Mouse (Mus musculus): ENCODE data around the gene Gm29735.
A peak's percentile ranks its signal among the peaks of the same experiment; 100 is the strongest.
"Not testable (repeated sequence)": the region's sequence is repeated elsewhere in the genome, so short reads cannot be mapped to it uniquely, and the experiment has no call there.

Gm29735 gene

GRCm38 (mm10) chr7:142157013-142157412 is at the start of gene Gm29735:
Gm29735 (minus strand) TSS chr7:142157113.
- not testable (repeated sequence) for DNase-seq (ENCODE audit: low spot score in 2 of 2)

DNA sequence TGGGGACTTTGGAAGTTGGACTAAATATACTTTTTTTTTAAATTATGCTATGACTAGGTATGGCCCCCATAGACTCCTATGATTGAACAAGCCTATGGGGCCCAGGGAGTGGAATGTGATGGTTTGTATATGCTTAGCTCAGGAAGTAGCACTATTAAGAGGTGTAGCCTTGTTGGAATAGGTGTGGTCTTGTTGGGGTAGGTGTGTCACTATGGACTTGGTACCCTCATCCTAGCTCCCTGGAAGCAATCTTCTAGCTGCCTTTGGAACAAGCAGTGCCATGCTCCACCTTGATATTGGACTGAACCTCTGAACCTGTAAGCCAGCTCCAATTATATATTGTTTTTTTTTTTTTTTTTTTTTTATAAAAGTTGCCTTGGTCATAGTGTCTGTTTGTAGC is 48.6 kb upstream of the Gm29735 start:
- DNase-seq (ENCODE audit: low spot score in 2 of 2): no peak

DNA sequence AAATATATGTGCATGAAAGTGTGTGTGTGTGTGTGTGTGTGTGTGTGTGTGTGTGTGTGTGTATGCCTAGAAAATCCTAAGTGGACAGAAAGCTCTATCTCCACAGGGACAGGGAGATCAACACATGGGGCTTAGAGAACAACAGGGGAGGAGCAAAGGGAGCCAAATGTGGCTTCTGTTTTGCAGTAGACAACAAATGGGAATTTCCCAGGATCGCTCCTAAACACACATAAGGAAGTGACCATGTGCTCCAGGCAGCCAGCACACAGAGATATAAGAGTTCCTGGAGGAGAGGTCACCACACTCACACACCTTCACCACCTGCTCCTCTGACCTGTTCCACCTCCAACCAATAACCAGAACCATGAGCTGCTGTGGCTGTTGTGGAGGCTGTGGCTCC is 44.2 kb upstream of the Gm29735 start, which contains the start of gene Krtap5-3:
Gene Krtap5-3, plus strand, starts transcription at position 301 of the 400 bp plus-strand sequence.
- no peak for DNase-seq (ENCODE audit: low spot score in 2 of 2)

DNA sequence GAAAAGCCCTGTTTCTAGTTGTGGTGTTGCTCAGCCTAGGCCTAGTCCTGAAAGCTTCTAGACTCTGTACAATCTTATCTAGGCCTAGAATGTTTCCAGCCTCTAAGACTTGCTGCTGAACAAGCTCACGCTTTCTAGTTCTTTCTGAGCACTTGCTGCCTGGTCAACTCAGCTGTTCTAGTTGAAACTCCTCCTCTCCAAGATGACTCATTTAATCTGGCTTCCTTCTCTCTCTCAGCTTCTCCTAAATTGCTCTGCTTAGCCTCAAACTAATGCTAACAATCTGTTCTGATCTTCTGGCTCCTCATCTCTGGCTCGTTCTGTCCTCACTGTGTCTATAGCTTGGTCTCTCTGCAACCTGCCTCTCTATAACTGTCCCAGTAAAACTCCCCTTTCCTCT is 41.8 kb upstream of the Gm29735 start:
- DNase-seq (ENCODE audit: low spot score in 2 of 2): no peak

- no peak for DNase-seq (ENCODE audit: low spot score in 2 of 2)
Measured at GRCm38 (mm10) chr7:142190289-142190688, 33.4 kb upstream of the Gm29735 start, which contains the start of gene Gm10153. Gm10153 (minus strand) TSS chr7:142190389.

- no peak for DNase-seq (ENCODE audit: low spot score in 2 of 2)
Measured at GRCm38 (mm10) chr7:142188156-142188555, 31.2 kb upstream of the Gm29735 start.

DNA sequence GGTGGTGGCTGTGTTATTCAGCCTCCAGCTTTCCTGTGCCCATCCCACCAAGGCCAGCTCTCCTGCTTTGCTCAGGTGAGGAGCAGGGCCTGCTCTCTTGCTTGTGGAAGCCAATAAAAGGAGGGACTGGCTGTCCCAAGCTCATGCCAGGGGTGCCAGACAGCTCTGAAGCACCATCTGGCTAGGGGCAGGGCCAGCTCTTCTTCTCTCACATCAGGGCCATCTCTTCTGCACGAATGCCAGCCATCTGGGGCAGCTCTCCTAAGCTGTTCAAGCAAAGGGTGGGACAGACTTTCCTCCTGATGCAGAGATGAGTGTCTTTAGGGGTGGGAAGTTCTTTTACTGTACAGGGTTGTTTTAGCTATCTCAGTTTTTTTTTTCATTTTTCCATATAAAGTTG is 24.1 kb upstream of the Gm29735 start:
- DNase-seq (ENCODE audit: low spot score in 2 of 2): no peak

GRCm38 (mm10) chr7:142178685-142179084 is 21.8 kb upstream of the Gm29735 start:
- DNase-seq (ENCODE audit: low spot score in 2 of 2): peak in 1 of 2 experiments; percentile 27

DNA sequence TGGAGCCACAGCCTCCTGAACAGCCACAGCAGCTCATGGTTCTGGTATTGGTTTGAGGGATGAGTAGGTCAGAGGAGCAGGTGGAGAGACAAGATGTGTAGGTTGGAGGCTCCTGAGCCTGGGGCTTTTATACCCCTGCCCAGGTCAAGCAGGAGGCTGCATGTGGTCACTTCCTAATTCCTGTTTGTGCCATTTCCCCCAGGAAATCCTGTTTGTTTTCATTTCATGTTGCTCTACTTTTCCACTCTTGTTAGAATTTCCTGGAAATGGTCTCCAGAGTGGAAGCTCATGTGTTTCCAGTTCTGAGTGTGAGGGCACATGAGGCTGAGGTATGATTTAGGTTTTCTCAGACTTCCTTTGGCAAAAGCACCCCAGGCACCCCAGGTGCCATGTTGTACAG is 19.0 kb upstream of the Gm29735 start, which contains the start of gene Krtap5-2:
Gene Krtap5-2, minus strand, starts transcription at position 101 of the 400 bp plus-strand sequence.
- DNase-seq (ENCODE audit: low spot score in 2 of 2): not testable (repeated sequence)

DNA sequence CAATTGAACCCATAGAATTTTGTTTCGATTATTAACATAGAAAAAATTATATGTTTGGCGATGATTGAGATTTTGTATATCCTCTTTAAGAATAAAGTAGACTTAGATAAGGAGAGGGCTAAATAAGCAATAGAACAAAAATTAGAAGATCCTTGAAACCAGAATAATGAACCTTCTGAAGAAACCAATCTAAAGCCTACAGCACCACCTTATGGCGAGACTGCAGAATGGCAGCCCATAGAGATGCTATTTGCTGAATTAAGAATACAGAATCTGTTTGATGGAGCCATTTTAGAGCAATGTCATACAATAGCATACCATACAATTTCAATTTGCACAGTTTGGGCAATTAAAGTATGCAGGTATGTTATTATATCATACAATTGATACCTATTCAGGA is 12.9 kb upstream of the Gm29735 start:
- DNase-seq (ENCODE audit: low spot score in 2 of 2): peak in 1 of 2 experiments; percentile 28

- DNase-seq (ENCODE audit: low spot score in 2 of 2): not testable (repeated sequence)
Measured at GRCm38 (mm10) chr7:142165639-142166038, 8.7 kb upstream of the Gm29735 start, which contains the start of gene Gm4553. Gm4553 (minus strand) TSS chr7:142165739.

DNA sequence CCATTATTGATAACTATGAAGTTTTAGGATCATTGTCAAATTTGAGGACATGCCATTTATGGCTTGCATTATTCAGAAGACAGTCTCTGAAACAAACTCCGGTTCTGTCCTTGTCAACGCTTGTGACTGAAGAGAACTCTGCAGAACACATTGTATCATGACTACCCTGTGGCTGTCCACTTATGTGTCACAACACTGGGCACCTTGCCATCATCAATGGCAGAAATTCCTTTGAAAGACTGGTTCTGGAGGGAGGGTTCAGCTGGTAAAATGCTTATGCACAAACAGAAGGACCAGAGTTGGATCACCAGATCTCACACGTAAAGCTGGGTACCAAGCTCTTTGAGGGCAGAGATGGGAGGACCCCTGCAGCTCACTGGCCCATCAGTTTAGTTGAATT is 2.5 kb upstream of the Gm29735 start:
- DNase-seq (ENCODE audit: low spot score in 2 of 2): no peak

DNA sequence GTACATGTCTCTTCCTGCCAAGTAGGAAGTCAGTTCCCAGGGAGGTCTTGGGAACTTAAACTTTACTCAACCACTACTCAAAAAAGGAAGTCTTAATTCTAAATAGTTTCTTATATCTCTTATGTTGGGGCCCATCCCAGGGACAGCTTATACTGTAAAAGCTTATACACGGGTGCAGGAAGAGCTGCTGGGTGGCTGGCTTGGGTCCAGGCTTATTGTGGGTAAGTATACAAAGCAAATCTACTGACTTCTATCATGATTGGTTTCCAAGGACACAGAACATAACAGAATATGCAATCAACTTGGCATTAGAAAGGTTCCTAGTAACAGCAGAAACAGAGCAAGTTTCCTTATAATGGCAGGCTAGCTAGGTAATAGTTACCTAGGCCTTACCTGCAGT is 1.6 kb downstream of the Gm29735 start:
- no peak for DNase-seq (ENCODE audit: low spot score in 2 of 2)

- no peak for DNase-seq (ENCODE audit: low spot score in 2 of 2)
Measured at GRCm38 (mm10) chr7:142152191-142152590, 4.7 kb downstream of the Gm29735 start.

DNA sequence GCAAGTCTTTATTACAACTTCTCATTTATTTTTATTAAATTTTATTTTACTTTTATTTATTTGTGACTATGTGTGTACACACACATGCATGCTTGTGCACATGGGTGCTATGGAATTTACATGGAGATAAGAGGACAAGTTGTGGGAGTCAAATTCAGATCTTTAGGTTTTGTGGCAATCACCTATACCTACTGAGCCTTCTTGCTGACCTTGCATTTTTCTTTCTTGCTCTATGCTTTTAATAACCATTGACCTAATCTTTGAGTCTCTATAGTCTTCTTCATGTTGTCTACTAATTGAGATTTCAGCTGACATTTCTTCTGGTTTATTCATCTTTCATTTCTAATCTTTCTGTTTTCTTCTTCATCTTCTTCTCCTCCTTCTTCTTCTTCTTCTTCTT is 8.3 kb downstream of the Gm29735 start:
- no peak for DNase-seq (ENCODE audit: low spot score in 2 of 2)

- DNase-seq (ENCODE audit: low spot score in 2 of 2): peak; percentile 30 to 50
Measured at GRCm38 (mm10) chr7:142146033-142146432, 10.9 kb downstream of the Gm29735 start.

DNA sequence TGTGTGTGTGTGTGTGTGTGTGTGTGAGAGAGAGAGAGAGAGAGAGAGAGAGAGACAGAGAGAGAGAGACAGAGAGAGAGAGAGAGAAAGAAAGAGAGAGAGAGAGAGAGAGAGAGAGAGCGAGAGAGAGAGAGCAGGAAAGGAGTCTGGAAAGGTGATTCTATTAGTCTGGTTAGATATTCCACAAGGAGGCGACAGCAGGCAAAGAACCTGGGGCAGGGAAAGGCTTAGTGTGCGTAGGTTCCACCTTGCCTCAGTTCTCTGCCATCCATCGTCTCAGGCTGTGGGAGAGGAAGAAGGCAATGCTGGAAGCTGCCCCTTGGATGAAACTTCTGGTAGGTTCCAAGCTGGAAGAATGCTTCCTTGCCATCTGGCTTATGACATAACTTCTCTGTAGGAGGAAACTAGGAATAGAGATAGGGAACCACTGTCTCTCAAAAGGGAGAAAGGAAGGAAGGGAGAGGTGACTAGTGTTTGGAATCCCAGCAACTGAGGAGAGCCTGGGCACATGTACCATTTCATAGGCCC is 11.4 kb downstream of the Gm29735 start:
- no peak for DNase-seq (ENCODE audit: low spot score in 2 of 2)

DNA sequence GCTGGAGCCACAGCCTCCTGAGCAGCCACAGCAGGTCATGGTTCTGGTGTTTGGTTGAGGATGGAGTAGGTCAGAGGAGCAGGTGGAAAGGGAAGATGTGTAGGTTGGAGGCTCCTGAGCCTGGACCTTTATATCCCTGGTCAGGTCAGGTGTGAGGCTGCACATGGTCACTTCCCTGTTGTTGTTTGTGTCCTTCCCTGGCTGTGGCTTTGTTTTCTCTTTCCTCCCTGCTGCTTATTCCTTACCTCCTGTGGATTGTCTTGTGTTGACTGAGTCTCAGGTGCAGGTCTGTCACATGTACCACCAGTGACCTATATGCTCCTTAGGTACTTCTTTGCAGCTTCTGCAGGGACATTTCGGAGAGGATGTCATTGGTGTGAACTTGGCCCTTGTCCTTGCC is 12.4 kb downstream of the Gm29735 start, which contains the start of gene Gm45337:
Gene Gm45337, minus strand, starts transcription at position 101 of the 400 bp plus-strand sequence.
- DNase-seq (ENCODE audit: low spot score in 2 of 2): no peak

DNA sequence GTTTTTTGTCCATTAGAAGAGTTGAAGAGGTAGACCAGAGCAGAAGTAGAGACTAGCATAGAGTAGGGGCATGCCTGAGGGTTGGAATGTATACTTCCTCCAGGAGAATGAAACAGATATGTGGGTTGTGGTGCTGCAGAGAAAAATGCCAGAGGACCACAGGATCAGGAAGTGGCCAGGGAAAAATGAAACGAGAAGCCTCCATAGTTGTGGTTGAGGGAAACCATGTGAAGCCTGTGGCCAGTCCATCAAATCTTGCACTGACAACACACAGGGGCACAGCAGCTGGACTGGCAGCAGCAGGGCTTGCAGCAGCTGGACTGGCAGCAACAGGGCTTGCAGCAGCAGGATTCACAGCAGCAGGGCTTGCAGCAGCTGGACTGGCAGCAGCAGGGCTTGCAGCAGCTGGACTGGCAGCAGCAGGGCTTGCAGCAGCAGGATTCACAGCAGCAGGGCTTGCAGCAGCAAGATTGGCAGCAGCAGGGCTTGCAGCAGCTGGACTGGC is 13.4 kb downstream of the Gm29735 start:
- not testable (repeated sequence) for DNase-seq (ENCODE audit: low spot score in 2 of 2)

GRCm38 (mm10) chr7:142140696-142141095 is 16.2 kb downstream of the Gm29735 start:
- DNase-seq (ENCODE audit: low spot score in 2 of 2): no peak

DNA sequence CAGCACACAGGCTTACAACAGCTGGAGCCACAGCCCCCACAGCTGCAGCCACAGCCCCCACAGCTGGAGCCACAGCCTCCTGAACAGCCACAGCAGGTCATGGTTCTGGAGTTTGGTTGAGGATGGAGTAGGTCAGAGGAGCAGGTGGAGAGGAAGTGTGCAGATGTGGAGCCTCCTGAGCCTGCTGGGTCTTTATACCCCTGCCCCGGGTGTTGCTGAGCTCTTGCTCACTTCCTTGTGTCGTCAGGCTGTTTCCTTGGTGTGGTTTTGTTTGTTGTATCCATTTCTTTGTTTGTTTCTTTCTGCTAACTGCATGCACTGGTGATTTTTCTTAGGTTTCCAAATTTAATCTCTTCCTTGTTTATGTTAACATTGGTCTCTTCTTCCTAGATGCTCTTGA is 21.0 kb downstream of the Gm29735 start, which contains the start of gene Gm39115:
Gene Gm39115, minus strand, starts transcription at position 101 of the 400 bp plus-strand sequence.
- DNase-seq (ENCODE audit: low spot score in 2 of 2): not testable (repeated sequence)

GRCm38 (mm10) chr7:142134206-142134995 is 22.5 kb downstream of the Gm29735 start:
- peak; percentile 37 to 55 for DNase-seq (ENCODE audit: low spot score in 2 of 2)

GRCm38 (mm10) chr7:142128843-142129242 is 28.1 kb downstream of the Gm29735 start:
- no peak for DNase-seq (ENCODE audit: low spot score in 2 of 2)
